Mouse (Mus musculus) R1 (cell line): Measurements from ENCODE around the gene Dscaml1.

Experiments used
- DNase-seq: peaks from one replicate; pipeline ENCODE4 v3.0.0-alpha.2; 2018; ENCODE audit warnings: low read depth, low spot score

The Dscaml1 gene

GRCm38 (mm10) chr9:45411803-45412202 lies 14.6 kb upstream of the Dscaml1 start:
- peak; percentile 79 for DNase-seq

GRCm38 (mm10) chr9:45412287-45412686 lies 14.1 kb upstream of the Dscaml1 start:
- peak; percentile 94 for DNase-seq

- DNase-seq, result no peak
These were observed 13.5 kb upstream of the Dscaml1 start for GRCm38 (mm10) chr9:45412700-45413477.

- peak; percentile 86 for DNase-seq
These were observed 12.8 kb upstream of the Dscaml1 start for GRCm38 (mm10) chr9:45413478-45414140.

- DNase-seq, result peak; percentile 60
These were observed 10.5 kb upstream of the Dscaml1 start for GRCm38 (mm10) chr9:45415912-45416311.

- peak; percentile 70 for DNase-seq
These were observed 9.2 kb upstream of the Dscaml1 start for GRCm38 (mm10) chr9:45417245-45417644.

- no peak for DNase-seq
These were observed 8.2 kb upstream of the Dscaml1 start for GRCm38 (mm10) chr9:45418252-45418651.

- peak; percentile 67 for DNase-seq
These were observed 5.2 kb upstream of the Dscaml1 start for GRCm38 (mm10) chr9:45421209-45421608.

- DNase-seq, result no peak
These were observed 3.6 kb upstream of the Dscaml1 start for GRCm38 (mm10) chr9:45422761-45423298.

- no peak for DNase-seq
These were observed 3.0 kb downstream of the Dscaml1 start for GRCm38 (mm10) chr9:45429392-45429791.

- peak; percentile 41 for DNase-seq
These were observed 3.7 kb downstream of the Dscaml1 start for GRCm38 (mm10) chr9:45429951-45430697.

GRCm38 (mm10) chr9:45430698-45430959 lies 4.2 kb downstream of the Dscaml1 start:
- DNase-seq, result no peak

- DNase-seq, result peak; percentile 66
These were observed 4.7 kb downstream of the Dscaml1 start for GRCm38 (mm10) chr9:45431150-45431549.

GRCm38 (mm10) chr9:45432639-45433038 lies 6.2 kb downstream of the Dscaml1 start:
- no peak for DNase-seq

- no peak for DNase-seq
These were observed 6.7 kb downstream of the Dscaml1 start for GRCm38 (mm10) chr9:45433119-45433518.

GRCm38 (mm10) chr9:45434171-45434570 lies 7.7 kb downstream of the Dscaml1 start:
- DNase-seq, result no peak

- DNase-seq, result no peak
These were observed 12.6 kb downstream of the Dscaml1 start for GRCm38 (mm10) chr9:45439025-45439424.

GRCm38 (mm10) chr9:45440083-45440784 lies 13.8 kb downstream of the Dscaml1 start:
- DNase-seq, result no peak

GRCm38 (mm10) chr9:45444251-45444798 lies 17.9 kb downstream of the Dscaml1 start:
- DNase-seq, result no peak

GRCm38 (mm10) chr9:45449658-45450057 lies 23.2 kb downstream of the Dscaml1 start:
- no peak for DNase-seq

GRCm38 (mm10) chr9:45451346-45451745 lies 24.9 kb downstream of the Dscaml1 start:
- no peak for DNase-seq
